Mouse (Mus musculus) heart, postnatal 25 days (tissue): Measurements from ENCODE around the gene Tgfb1i1. TPM values are rescaled to one million over a fixed set of nuclear protein-coding genes. Genes with fewer than 3 reads are reported as not detected.

Experiments used
- microRNA-seq: library from miRNA; unstranded; fragments of <30 nt; microRNA quantifications from one replicate; pipeline ENCODE4 v1.2.0, GENCODE M21; 2022
- total RNA-seq, 2 experiments: library from RNA; stranded (reverse); gene quantifications; 2 replicates each; pipeline ENCODE4 v1.2.3; 2021

The Tgfb1i1 gene
- total RNA-seq, 2 experiments from 2014 or later, result 19.6 to 22.5 TPM

Small RNAs within 50 kb of the gene (microRNA-seq; reads per million reads assigned to microRNA genes)
- 0.83 reads per million for gene Mir3103

Other genes starting within 250 kb of the Tgfb1i1 start
- 100 to 1,000 TPM; 301 to 325 TPM for gene Trim72, start 242.9 kb upstream of the Tgfb1i1 start, total RNA-seq
- gene Itgam, start 184.2 kb upstream of the Tgfb1i1 start, total RNA-seq, result 1 to 10 TPM; 4.6 to 5.1 TPM
- not detected for gene Gm49368, start 184.1 kb upstream of the Tgfb1i1 start, total RNA-seq
- gene Itgax, start 117.3 kb upstream of the Tgfb1i1 start, total RNA-seq, result under 1 TPM; 0.17 to 0.26 TPM
- not detected for gene Itgad, start 92.4 kb upstream of the Tgfb1i1 start, total RNA-seq
- gene Cox6a2, start 40.4 kb upstream of the Tgfb1i1 start, total RNA-seq, result 1,000 to 10,000 TPM; 2,394 to 2,415 TPM
- gene Armc5, start 9.5 kb upstream of the Tgfb1i1 start, total RNA-seq, result 1 to 10 TPM; 6.8 to 7.2 TPM
- 1 to 10 TPM; 3.3 to 3.4 TPM for gene 9130023H24Rik, start 8.8 kb upstream of the Tgfb1i1 start, total RNA-seq
- not detected for gene Slc5a2, start 18.8 kb downstream of the Tgfb1i1 start, total RNA-seq
- 1 to 10 TPM; 6.1 to 6.4 TPM for gene BC017158, start 51.4 kb downstream of the Tgfb1i1 start, total RNA-seq
- 10 to 100 TPM; 10.7 to 11.8 TPM for gene Rgs10, start 171.9 kb downstream of the Tgfb1i1 start, total RNA-seq
- gene Tial1, start 214.9 kb downstream of the Tgfb1i1 start, total RNA-seq, result 10 to 100 TPM; 42.0 to 45.4 TPM